Comparison of ENCODE assay signal across 9 mouse cellular contexts in the genomic region with DNA sequence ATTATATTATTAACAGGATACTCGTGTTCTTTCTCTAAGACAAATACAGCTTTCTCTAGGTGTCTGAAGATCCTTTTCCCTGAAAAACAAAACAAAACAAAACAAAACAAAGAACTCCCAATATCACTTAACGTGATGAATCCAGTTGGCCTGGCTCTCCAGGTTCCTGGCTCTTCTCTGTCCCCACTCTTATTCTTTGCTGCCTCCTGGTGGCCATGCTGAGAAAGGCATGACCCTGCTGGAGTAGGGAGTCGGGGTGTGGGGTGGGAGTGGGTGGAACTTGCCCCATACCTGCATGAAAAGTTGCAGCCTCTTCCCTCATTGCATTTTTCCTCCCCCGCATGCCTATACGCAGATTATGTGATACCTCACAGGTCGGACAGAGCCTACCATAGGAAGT. TPM values are rescaled to one million over a fixed set of nuclear protein-coding genes. Genes with fewer than 3 reads are reported as not detected.
DNase-seq lines count a peak whose midpoint lies in the region; ATAC-seq and TF ChIP-seq lines count a peak whose summit lies in the region.
"Had no signal": no experiment of that assay in that cellular context is flagged by ENCODE, and none has a peak within 500 bp of the region (broad histone marks: within the 10 kb centered on the region; RNA-seq: fewer than 3 reads in every experiment).

No protein-coding gene starts in this region.

- 10% methylated on average over 6 of the region's 6 CpGs for WGBS in embryonic facial prominence, embryonic 14.5 days
- WGBS in heart, embryonic 13.5 days = 9% methylated on average over 6 of the region's 6 CpGs

- DNase-seq in ES-E14 (ENCODE audit: low read depth, low spot score) = peak; percentile 75
- DNase-seq in adrenal gland, postnatal 4 days (ENCODE audit: low spot score in 2 of 2) = peak; percentile 57 to 76
- DNase-seq in embryonic facial prominence, embryonic 14.5 days (ENCODE audit: low spot score) = peak; percentile 77
- DNase-seq in kidney, postnatal 36 days = peak; percentile 71 to 92
- peak; percentile 92 for DNase-seq in lung, postnatal 10 days
- DNase-seq in right cerebral cortex, adult 2 months (ENCODE audit: low spot score in 2 of 2) = peak; percentile 56 to 83
- DNase-seq in urinary bladder, postnatal 25 days (ENCODE audit: low spot score) = peak; percentile 78

- no peak overlapping the region for H3K9ac ChIP-seq in ES-E14 (ENCODE audit: insufficient read depth, low read depth, low read length, poor library complexity, severe bottlenecking)
- no peak overlapping the region for H3K9ac ChIP-seq in embryonic facial prominence, embryonic 14.5 days (ENCODE audit: low read depth, low read length)
- no peak overlapping the region for H3K9ac ChIP-seq in heart, embryonic 13.5 days
- H3K9ac ChIP-seq: limb, embryonic 12.5 days had no signal

- no peaks in the 10 kb centered on the region; a peak in 1 of 4 replicates for H3K4me1 ChIP-seq in ES-E14 (ENCODE audit: control insufficient read depth in 2 of 2, insufficient read depth in 2 of 2, low read length in 2 of 2, poor library complexity in 1 of 2)
- H3K4me1 ChIP-seq in embryonic facial prominence, embryonic 14.5 days (ENCODE audit: control insufficient read depth, insufficient read depth, low read length) = no peaks in the 10 kb centered on the region
- peaks cover 17% of the 10 kb centered on the region for H3K4me1 ChIP-seq in heart, embryonic 13.5 days
- H3K4me1 ChIP-seq: limb, embryonic 12.5 days had no signal

- no peaks in the 10 kb centered on the region for H3K36me3 ChIP-seq in ES-E14 (ENCODE audit: control insufficient read depth, insufficient read depth, low read length, poor library complexity, severe bottlenecking)
- no peaks in the 10 kb centered on the region for H3K36me3 ChIP-seq in embryonic facial prominence, embryonic 14.5 days (ENCODE audit: control insufficient read depth, insufficient read depth, low read length)
- H3K36me3 ChIP-seq in heart, embryonic 13.5 days = no peaks in the 10 kb centered on the region
- H3K36me3 ChIP-seq: limb, embryonic 12.5 days had no signal

- H3K4me3 ChIP-seq in ES-E14 (ENCODE audit: insufficient read depth in 1 of 2, low read depth in 1 of 2, low read length in 2 of 2, poor library complexity in 1 of 2, severe bottlenecking in 1 of 2) = no peak overlapping the region
- no peak overlapping the region for H3K4me3 ChIP-seq in embryonic facial prominence, embryonic 14.5 days (ENCODE audit: low read depth, low read length)
- no peak overlapping the region for H3K4me3 ChIP-seq in heart, embryonic 13.5 days
- H3K4me3 ChIP-seq: limb, embryonic 12.5 days had no signal

- ATAC-seq in embryonic facial prominence, embryonic 14.5 days (ENCODE audit: low read depth) = peak; percentile 74; the same call in 1 of the 2 replicates
- ATAC-seq in heart, embryonic 13.5 days (ENCODE audit: extremely low read depth, insufficient number of reproducible peaks, low FRiP score, low TSS enrichment) = no peak

- H3K27ac ChIP-seq in ES-E14 (ENCODE audit: insufficient read depth, low read depth, low read length, poor library complexity, severe bottlenecking) = no peak overlapping the region
- no peak overlapping the region for H3K27ac ChIP-seq in embryonic facial prominence, embryonic 14.5 days (replicated peaks; ENCODE audit: low read depth, low read length)
- no peak overlapping the region for H3K27ac ChIP-seq in heart, embryonic 13.5 days (replicated peaks)
- H3K27ac ChIP-seq: limb, embryonic 12.5 days had no signal

- in situ Hi-C loops in ES-E14 (cut with MboI; ENCODE audit: low sequenced_read_pairs in 2 of 2, unreplicated experiment in 2 of 2) = no loop called here

- no peaks in the 10 kb centered on the region for H3K9me3 ChIP-seq in ES-E14 (ENCODE audit: control insufficient read depth, insufficient read depth, low read depth, low read length)
- H3K9me3 ChIP-seq in embryonic facial prominence, embryonic 14.5 days (ENCODE audit: control insufficient read depth, low read length) = no peaks in the 10 kb centered on the region
- no peaks in the 10 kb centered on the region for H3K9me3 ChIP-seq in heart, embryonic 13.5 days
- H3K9me3 ChIP-seq: limb, embryonic 12.5 days had no signal

- H3K4me2 ChIP-seq in embryonic facial prominence, embryonic 14.5 days (ENCODE audit: low read depth, low read length) = no peak overlapping the region
- H3K4me2 ChIP-seq in heart, embryonic 13.5 days = peak overlapping the region; percentile 34; the same call in 1 of the 2 replicates
- H3K4me2 ChIP-seq: limb, embryonic 12.5 days had no signal

- H3K27me3 ChIP-seq in embryonic facial prominence, embryonic 14.5 days (replicated peaks; ENCODE audit: control insufficient read depth, insufficient read depth, low read length) = no peaks in the 10 kb centered on the region
- peaks cover 25% of the 10 kb centered on the region; the same call in 1 of the 2 replicates for H3K27me3 ChIP-seq in heart, embryonic 13.5 days (replicated peaks)

TF ChIP-seq in ES-E14, 5 proteins besides CTCF, POLR2A, EP300 and RAD21:
- TF ChIP-seq ZC3H11A (IDR thresholded peaks at IDR 0.05; ENCODE audit: borderline replicate concordance, low read depth, low read length) (no peak; the same call in 1 of the 2 replicates), MAFK (IDR thresholded peaks at IDR 0.05; ENCODE audit: insufficient read depth, low read depth, low read length) (no peak), CHD2 (IDR thresholded peaks at IDR 0.05; ENCODE audit: low read depth, low read length) (no peak), HCFC1 (IDR thresholded peaks at IDR 0.05; ENCODE audit: borderline replicate concordance, insufficient read depth, low read length) (no peak), ZNF384 (IDR thresholded peaks at IDR 0.05; ENCODE audit: low read depth, low read length) (no peak)

RNA-seq across cellular contexts. Expression of a gene that starts 2.7 kb away (rescaled TPM):
- total RNA-seq in ES-E14 (2012; rRNA removed) = 0.09 and 0.26 TPM in 2 replicates
- total RNA-seq in adrenal gland, postnatal 4 days (2021) = under 1 TPM; 0.11 TPM
- 0.17 and 0.34 TPM in 2 replicates for polyA plus RNA-seq in embryonic facial prominence, embryonic 14.5 days (2014; fragmentation: Nextera tagmentation; extraction: Ambion mirVana)
- polyA plus RNA-seq in heart, embryonic 13.5 days (2015; fragmentation: Nextera tagmentation; extraction: Ambion mirVana) = 0.16 and 0.18 TPM in 2 replicates

RNA-seq across cellular contexts. Expression of a gene that starts 10.7 kb away (rescaled TPM):
- 0.26 TPM in 1 of 2 replicates, not detected in the other for total RNA-seq in ES-E14 (2012; rRNA removed)
- 1 to 10 TPM in 1 of 2 experiments, under 1 TPM in 1; 0.78 to 1.6 TPM for total RNA-seq in adrenal gland, postnatal 4 days (2021)
- polyA plus RNA-seq in embryonic facial prominence, embryonic 14.5 days (2014; fragmentation: Nextera tagmentation; extraction: Ambion mirVana) = 0.32 TPM in 1 of 2 replicates, not detected in the other
- 0.11 TPM in 1 of 2 replicates, not detected in the other for polyA plus RNA-seq in heart, embryonic 13.5 days (2015; fragmentation: Nextera tagmentation; extraction: Ambion mirVana)
- polyA plus RNA-seq: limb, embryonic 12.5 days had no signal

RNA-seq across cellular contexts. Expression of a gene that starts 14.6 kb away (rescaled TPM):
- total RNA-seq in ES-E14 (2012; rRNA removed) = 121 and 196 TPM in 2 replicates
- total RNA-seq in adrenal gland, postnatal 4 days (2021) = 100 to 1,000 TPM; 252 to 273 TPM
- polyA plus RNA-seq in embryonic facial prominence, embryonic 14.5 days (2014; fragmentation: Nextera tagmentation; extraction: Ambion mirVana) = 99.4 and 101 TPM in 2 replicates
- 81.2 and 85.3 TPM in 2 replicates for polyA plus RNA-seq in heart, embryonic 13.5 days (2015; fragmentation: Nextera tagmentation; extraction: Ambion mirVana)

RNA-seq across cellular contexts. Expression of a gene that starts 15.3 kb away (rescaled TPM):
- total RNA-seq in ES-E14 (2012; rRNA removed) = 26.7 and 34.3 TPM in 2 replicates
- total RNA-seq in adrenal gland, postnatal 4 days (2021) = 10 to 100 TPM; 38.2 to 43.0 TPM
- 70.7 and 84.9 TPM in 2 replicates for polyA plus RNA-seq in embryonic facial prominence, embryonic 14.5 days (2014; fragmentation: Nextera tagmentation; extraction: Ambion mirVana)
- 48.1 and 49.2 TPM in 2 replicates for polyA plus RNA-seq in heart, embryonic 13.5 days (2015; fragmentation: Nextera tagmentation; extraction: Ambion mirVana)
